Mouse (Mus musculus) lung, postnatal 0 days (tissue): ENCODE results near the gene Gm49353. TPM values are rescaled to one million over a fixed set of nuclear protein-coding genes. Genes with fewer than 3 reads are reported as not detected.

Experiments
- ATAC-seq: fragments of 200-750 bp; cut with Nextera tagmentation; 2 replicates; pipeline ENCODE4 v1.8.0; 2017; ENCODE audit warnings: moderate library complexity
- DNase-seq: peaks from one replicate; pipeline ENCODE4 v3.0.0-alpha.2; 2016; ENCODE audit warnings: low spot score
- H3K27ac ChIP-seq: fragments of 300-500 bp; sonication (generic); 2 replicates; pipeline ENCODE4 v1.5.1; 2014; ENCODE audit warnings: antibody characterized with exemption, mild to moderate bottlenecking, low read length, mixed read lengths
- H3K27me3 ChIP-seq: fragments of 300-500 bp; sonication (generic); replicated peaks from 2 replicates; pipeline ENCODE4 v1.6.1; 2014; ENCODE audit warnings: low read length, mixed read lengths; ENCODE audit not compliant: insufficient read depth
- H3K36me3 ChIP-seq: fragments of 300-500 bp; sonication (generic); 2 replicates; pipeline ENCODE4 v1.6.1; 2014; ENCODE audit warnings: low read length, mixed read lengths; ENCODE audit not compliant: insufficient read depth
- H3K4me1 ChIP-seq: fragments of 300-500 bp; sonication (generic); 2 replicates; pipeline ENCODE4 v1.6.1; 2014; ENCODE audit warnings: antibody characterized with exemption, low read depth, low read length, mixed read lengths; ENCODE audit not compliant: insufficient read depth
- H3K4me2 ChIP-seq: fragments of 300-500 bp; sonication (generic); replicated peaks from 2 replicates; pipeline ENCODE4 v1.6.1; 2014; ENCODE audit warnings: low read depth, mild to moderate bottlenecking, low read length, moderate library complexity, mixed read lengths
- H3K4me3 ChIP-seq: fragments of 300-500 bp; sonication (generic); 2 replicates; pipeline ENCODE4 v1.5.1; 2014; ENCODE audit warnings: low read depth, low read length
- H3K9ac ChIP-seq: fragments of 300-500 bp; sonication (generic); replicated peaks from 2 replicates; pipeline ENCODE4 v1.6.1; 2014; ENCODE audit warnings: low read depth, mild to moderate bottlenecking
- H3K9me3 ChIP-seq: fragments of 300-500 bp; sonication (generic); 2 replicates; pipeline ENCODE4 v1.6.1; 2016; ENCODE audit warnings: low read length, mixed read lengths
- CTCF ChIP-seq: IDR thresholded peaks from 2 replicates; pipeline ENCODE4 v1.5.1; 2016; ENCODE audit warnings: antibody characterized with exemption, mild to moderate bottlenecking
- EP300 ChIP-seq: IDR thresholded peaks from 2 replicates; pipeline ENCODE4 v1.6.1; 2016; ENCODE audit warnings: antibody characterized with exemption, mild to moderate bottlenecking, control low read depth
- WGBS: fragments of 180-500 bp; shearing (Covaris S2); extraction: QIAGEN DNeasy Blood & Tissue Kit; methylation state at CpG from one replicate; pipeline ENCODE4 v1.1.7; 2014; 5-methylcytosine and 5-hydroxymethylcytosine counted together
- polyA plus RNA-seq: library from polyadenylated mRNA; unstranded; fragments of >200 nt; fragmentation: Nextera tagmentation; extraction: Ambion mirVana; gene quantifications from 2 replicates; pipeline ENCODE4 v1.2.1, GENCODE M21; 2015

The Gm49353 gene
- polyA plus RNA-seq, 1 experiment from 2014 or later: not detected

DNA sequence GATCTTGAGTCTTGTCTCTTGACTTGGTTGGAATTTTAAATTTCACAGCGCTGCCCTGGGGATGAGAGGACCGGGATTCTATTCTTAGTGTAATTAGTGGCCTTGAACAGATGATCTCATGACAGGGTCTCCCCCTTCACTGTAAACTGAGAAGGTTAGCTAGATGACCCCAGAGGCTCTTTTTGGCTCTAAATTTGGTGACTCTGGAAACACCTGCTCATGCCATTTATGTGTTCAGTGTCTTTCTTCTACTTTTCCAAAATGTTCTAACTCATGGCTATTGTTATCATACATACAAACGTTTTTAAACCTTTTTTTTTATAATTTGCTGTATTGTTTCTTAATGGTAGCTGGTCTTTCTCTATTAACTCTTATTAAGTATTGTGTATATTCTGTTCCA, 10.0 kb downstream of the Gm49353 start:
- no peaks in the 10 kb centered on the region for H3K27me3 ChIP-seq
- ATAC-seq (no peak), DNase-seq (no peak)
- H3K4me3 ChIP-seq: no peak overlapping the region
- H3K9me3 ChIP-seq: no peaks in the 10 kb centered on the region
- no peak overlapping the region for H3K27ac ChIP-seq
- no peak for TF ChIP-seq CTCF
- TF ChIP-seq EP300: no peak
- WGBS: 42% methylated on average over 3 of the region's 3 CpGs
- H3K36me3 ChIP-seq: no peaks in the 10 kb centered on the region
- H3K4me1 ChIP-seq: no peaks in the 10 kb centered on the region
- H3K9ac ChIP-seq: no peak overlapping the region
- H3K4me2 ChIP-seq: no peak overlapping the region

- Histone ChIP-seq H3K27ac (no peak within 1 kb of the TSS), H3K27me3 (no peaks in the 10 kb centered on the region), H3K36me3 (no peaks in the 10 kb centered on the region), H3K4me1 (no peaks in the 10 kb centered on the region), H3K4me3 (no peak within 1 kb of the TSS), H3K9me3 (no peaks in the 10 kb centered on the region), H3K9ac (no peak within 1 kb of the TSS), H3K4me2 (no peak within 1 kb of the TSS)
- ATAC-seq: peak; percentile 65; the same call in 1 of the 2 replicates
- WGBS: 9% methylated on average over 4 of the region's 4 CpGs
- TF ChIP-seq CTCF: no peak
- TF ChIP-seq EP300: no peak
- peak; percentile 38 for DNase-seq
Measured at GRCm38 (mm10) chr10:29211453-29211852, 12.7 kb downstream of the Gm49353 start, which contains the start of gene 9330159F19Rik. 9330159F19Rik (plus strand) TSS chr10:29211606.

DNA sequence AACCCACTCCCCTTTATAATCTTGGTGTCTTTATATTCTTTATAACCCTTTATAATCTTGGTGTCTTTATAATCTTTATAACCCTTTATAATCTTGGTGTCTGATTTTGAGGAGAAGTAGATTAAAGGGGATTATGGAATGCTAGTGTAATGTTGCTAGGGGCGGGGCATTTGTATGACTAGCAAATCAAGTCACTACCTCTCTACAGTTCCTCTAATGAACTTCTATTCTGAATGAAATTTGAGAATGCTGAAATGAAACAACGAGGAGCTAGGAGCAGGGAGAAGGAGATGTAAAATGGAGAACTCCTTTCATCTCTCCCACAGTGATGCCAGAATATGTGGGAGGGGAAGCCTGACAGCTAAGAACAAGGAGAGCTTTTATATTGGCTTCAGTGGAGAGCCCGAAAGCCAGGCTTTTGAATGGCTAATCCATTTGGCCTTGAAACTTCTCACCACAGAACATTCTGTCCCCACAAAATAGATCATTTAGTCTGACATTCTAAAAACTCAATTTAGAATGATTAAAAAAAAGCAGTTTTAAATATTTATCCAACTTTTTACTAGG, 14.9 kb downstream of the Gm49353 start:
- ATAC-seq (no peak), DNase-seq (no peak)
- H3K9ac ChIP-seq: no peak overlapping the region
- H3K4me1 ChIP-seq: no peaks in the 10 kb centered on the region
- H3K36me3 ChIP-seq: no peaks in the 10 kb centered on the region
- WGBS: 57% methylated on average over 3 of the region's 3 CpGs
- no peak overlapping the region for H3K27ac ChIP-seq
- TF ChIP-seq CTCF: no peak
- no peak for TF ChIP-seq EP300
- no peak overlapping the region for H3K4me2 ChIP-seq
- no peaks in the 10 kb centered on the region for H3K9me3 ChIP-seq
- no peak overlapping the region for H3K4me3 ChIP-seq
- no peaks in the 10 kb centered on the region for H3K27me3 ChIP-seq

DNA sequence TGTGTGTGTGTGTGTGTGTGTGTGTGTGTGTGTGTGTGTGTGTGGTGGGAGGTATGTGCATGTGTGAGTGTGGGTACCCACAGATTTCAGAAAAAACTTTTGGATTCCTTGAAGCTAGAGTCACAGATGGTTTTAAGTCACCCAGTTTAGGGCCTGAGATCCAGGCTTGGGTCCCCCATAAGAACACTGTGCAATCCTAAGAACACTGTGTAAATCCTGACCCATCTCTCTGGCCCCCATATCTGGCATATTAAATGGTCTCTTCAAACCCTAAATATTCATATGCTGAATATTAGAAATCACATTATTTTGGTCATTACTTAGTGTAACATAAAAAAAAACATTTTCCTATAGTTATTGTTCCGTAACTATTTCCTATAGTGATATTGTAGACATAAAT, 18.2 kb downstream of the Gm49353 start:
- Histone ChIP-seq H3K27ac (no peak overlapping the region), H3K27me3 (no peaks in the 10 kb centered on the region), H3K9me3 (no peaks in the 10 kb centered on the region), H3K4me3 (no peak overlapping the region), H3K9ac (no peak overlapping the region), H3K4me1 (no peaks in the 10 kb centered on the region), H3K4me2 (no peak overlapping the region), H3K36me3 (no peaks in the 10 kb centered on the region)
- no peak for TF ChIP-seq EP300
- TF ChIP-seq CTCF: no peak
- ATAC-seq (no peak), DNase-seq (no peak)
- WGBS: 85% methylated on average over 1 of the region's 1 CpGs

DNA sequence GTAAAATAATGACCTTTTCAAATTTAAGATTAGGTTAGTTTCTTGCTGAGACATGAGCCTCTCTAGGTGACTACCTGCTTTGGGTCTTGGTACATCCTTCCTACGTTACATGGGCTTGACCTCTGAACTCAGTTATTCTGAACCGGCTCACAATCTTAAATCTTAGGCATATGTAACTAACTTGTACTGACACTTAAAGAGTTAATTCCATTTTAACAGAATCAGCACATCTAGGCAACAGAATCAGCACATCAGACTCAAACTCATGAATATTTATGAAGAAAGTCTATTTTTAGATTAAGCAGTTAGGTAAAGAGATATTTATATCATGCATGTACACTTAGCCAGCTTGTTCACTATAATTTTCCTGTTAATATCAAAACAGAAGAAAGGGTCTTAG, 18.7 kb downstream of the Gm49353 start:
- Histone ChIP-seq H3K9ac (no peak overlapping the region), H3K4me1 (no peaks in the 10 kb centered on the region), H3K27ac (no peak overlapping the region), H3K27me3 (no peaks in the 10 kb centered on the region), H3K4me3 (no peak overlapping the region), H3K36me3 (no peaks in the 10 kb centered on the region), H3K4me2 (no peak overlapping the region), H3K9me3 (no peaks in the 10 kb centered on the region)
- ATAC-seq: no peak
- 78% methylated on average over 2 of the region's 2 CpGs for WGBS
- no peak for DNase-seq
- TF ChIP-seq EP300 (no peak), CTCF (no peak)

DNA sequence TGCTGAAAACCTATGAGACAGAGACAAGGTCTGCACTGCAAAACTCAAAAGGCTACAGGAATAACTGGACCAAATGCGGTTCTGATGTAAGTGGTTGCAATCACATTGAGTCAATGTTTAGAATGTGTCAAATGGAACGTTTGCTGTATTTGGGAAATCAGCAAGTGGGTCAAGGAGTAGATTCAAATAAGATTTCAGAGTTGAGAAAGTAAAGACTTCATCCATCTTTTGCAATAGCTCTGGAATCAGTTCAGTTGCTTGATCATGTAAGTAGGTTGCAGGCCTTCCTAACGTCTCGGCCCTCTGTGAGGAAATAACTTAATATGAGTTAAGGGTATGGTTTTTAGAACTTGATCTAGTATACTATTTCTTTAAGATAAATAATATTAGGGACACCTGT, 26.6 kb downstream of the Gm49353 start:
- H3K36me3 ChIP-seq: no peaks in the 10 kb centered on the region
- no peaks in the 10 kb centered on the region for H3K9me3 ChIP-seq
- WGBS: 73% methylated on average over 4 of the region's 4 CpGs
- no peak overlapping the region for H3K4me2 ChIP-seq
- no peak for TF ChIP-seq EP300
- TF ChIP-seq CTCF: no peak
- no peak for ATAC-seq
- H3K4me3 ChIP-seq: no peak overlapping the region
- no peaks in the 10 kb centered on the region for H3K27me3 ChIP-seq
- no peaks in the 10 kb centered on the region for H3K4me1 ChIP-seq
- no peak overlapping the region for H3K9ac ChIP-seq
- H3K27ac ChIP-seq: no peak overlapping the region
- no peak for DNase-seq

- H3K36me3 ChIP-seq: no peaks in the 10 kb centered on the region
- H3K27me3 ChIP-seq: no peaks in the 10 kb centered on the region
- ATAC-seq: no peak
- H3K4me1 ChIP-seq: no peaks in the 10 kb centered on the region
- 62% methylated on average over 2 of the region's 2 CpGs for WGBS
- no peak overlapping the region for H3K9ac ChIP-seq
- DNase-seq: no peak
- no peak overlapping the region for H3K4me3 ChIP-seq
- no peak overlapping the region for H3K27ac ChIP-seq
- no peak overlapping the region for H3K4me2 ChIP-seq
- no peaks in the 10 kb centered on the region for H3K9me3 ChIP-seq
- TF ChIP-seq EP300 (no peak), CTCF (no peak)
Measured at GRCm38 (mm10) chr10:29231208-29231607, 32.5 kb downstream of the Gm49353 start.

Other genes starting within 250 kb of the Gm49353 start
- gene 2310057J18Rik, start 212.7 kb upstream of the Gm49353 start, polyA plus RNA-seq: not detected in 2 replicates
- 0.08 and 0.21 TPM in 2 replicates for gene Soga3, start 55.1 kb upstream of the Gm49353 start, polyA plus RNA-seq
- 0.14 TPM in 1 of 2 replicates, not detected in the other for gene 9330159F19Rik, start 12.7 kb downstream of the Gm49353 start, polyA plus RNA-seq
- 14.7 and 15.1 TPM in 2 replicates for gene Echdc1, start 114.2 kb downstream of the Gm49353 start, polyA plus RNA-seq
- gene Rnf146, start 163.5 kb downstream of the Gm49353 start, polyA plus RNA-seq: 43.0 and 44.8 TPM in 2 replicates